Mouse (Mus musculus) MEL (cell line): ENCODE results near the gene Clk1.

Source experiments
- TAL1 ChIP-seq: IDR thresholded peaks from 2 replicates; pipeline ENCODE4 v1.6.1; 2012; ENCODE audit warnings: mild to moderate bottlenecking, inconsistent platforms, low read length, moderate library complexity, mixed read lengths
- USF1 ChIP-seq: IDR thresholded peaks from 2 replicates; pipeline ENCODE4 v1.6.1; 2014; ENCODE audit warnings: low read depth, mild to moderate bottlenecking, inconsistent platforms, low read length, improper control_type of control experiment, moderate library complexity

DNA sequence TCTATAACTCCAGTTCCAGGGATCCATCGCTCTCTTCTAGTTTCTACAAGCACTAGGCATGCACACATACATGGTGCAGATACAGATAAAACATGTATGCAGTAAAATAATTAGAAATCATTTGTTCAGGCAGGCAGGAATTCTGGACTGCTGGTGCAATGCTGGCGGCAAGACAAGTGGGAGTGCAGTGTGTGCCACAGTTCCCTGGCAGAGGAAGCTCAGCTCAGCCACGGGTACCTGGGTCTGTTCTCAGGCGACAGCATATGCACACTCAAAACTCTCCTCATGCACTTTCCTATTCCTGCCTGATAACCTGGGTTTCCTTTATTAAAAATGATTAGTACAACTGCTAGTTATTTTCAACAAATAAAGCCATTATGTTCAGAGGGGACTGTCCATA lies 41.2 kb upstream of the Clk1 start:
- TF ChIP-seq TAL1 (no peak), USF1 (no peak)
